Mouse (Mus musculus): Measurements from ENCODE around the gene Vdac2.

The Vdac2 gene

GRCm38 (mm10) chr14:21851996-21852791, 27.2 kb downstream of the Vdac2 start:
- DNase-seq (ENCODE audit: low spot score in 2 of 2): no peak

GRCm38 (mm10) chr14:21853456-21854109, 28.5 kb downstream of the Vdac2 start:
- peak in 1 of 2 experiments; percentile 76 for DNase-seq (ENCODE audit: low spot score in 2 of 2)

GRCm38 (mm10) chr14:21854271-21854670, 29.2 kb downstream of the Vdac2 start:
- no peak for DNase-seq (ENCODE audit: low spot score in 2 of 2)

- DNase-seq (ENCODE audit: low spot score in 2 of 2): no peak
Measured at GRCm38 (mm10) chr14:21855961-21856360, 30.9 kb downstream of the Vdac2 start.

- no peak for DNase-seq (ENCODE audit: low spot score in 2 of 2)
Measured at GRCm38 (mm10) chr14:21856886-21857285, 31.8 kb downstream of the Vdac2 start.

- DNase-seq (ENCODE audit: low spot score in 2 of 2): no peak
Measured at GRCm38 (mm10) chr14:21866291-21866690, 41.3 kb downstream of the Vdac2 start.

- no peak for DNase-seq (ENCODE audit: low spot score in 2 of 2)
Measured at GRCm38 (mm10) chr14:21866816-21867215, 41.8 kb downstream of the Vdac2 start.

- no peak for DNase-seq (ENCODE audit: low spot score in 2 of 2)
Measured at GRCm38 (mm10) chr14:21890430-21890829, 65.4 kb downstream of the Vdac2 start.

- DNase-seq (ENCODE audit: low spot score in 2 of 2): no peak
Measured at GRCm38 (mm10) chr14:21891581-21892340, 66.7 kb downstream of the Vdac2 start.

- no peak for DNase-seq (ENCODE audit: low spot score in 2 of 2)
Measured at GRCm38 (mm10) chr14:21892341-21892659, 67.3 kb downstream of the Vdac2 start.

Data from left cerebral cortex, adult 9 months (tissue).